8 mouse cellular contexts compared by ENCODE assay signal in genomic region chr2:20894100-20894690, GRCm38 (mm10).
DNase-seq lines count a peak whose midpoint lies in the region; ATAC-seq and TF ChIP-seq lines count a peak whose summit lies in the region.

No protein-coding gene starts in this region.

- peak; percentile 16 for DNase-seq in thymus, adult 2 months
- DNase-seq in thymus, adult 18-20 months, result no peak
- DNase-seq in cerebellum, postnatal 14 days, result peak; percentile 65 to 72
- DNase-seq in heart, postnatal 0 days (ENCODE audit: low spot score), result peak; percentile 57
- DNase-seq in liver, embryonic 13.5 days, result peak; percentile 10
- no peak for DNase-seq in frontal cortex, postnatal 14 days (ENCODE audit: low spot score in 2 of 2)

- TF ChIP-seq CTCF in thymus, adult 2 months (IDR thresholded peaks at IDR 0.05; ENCODE audit: borderline replicate concordance, control insufficient read depth, extremely low read depth, insufficient read depth, low read length, poor library complexity), result no peak
- TF ChIP-seq CTCF in heart, postnatal 0 days (IDR thresholded peaks at IDR 0.05; ENCODE audit: low read depth), result peak; percentile 48

- peak; percentile 55 for ATAC-seq in heart, postnatal 0 days (ENCODE audit: insufficient read depth, low read depth)
- no peak for ATAC-seq in liver, embryonic 13.5 days (ENCODE audit: low read depth)
- peak; percentile 52; the same call in 1 of the 2 replicates for ATAC-seq in neural tube, embryonic 12.5 days (ENCODE audit: low FRiP score, low read depth)
- no peak for ATAC-seq in erythroblast, adult 5-6 weeks (replicated peaks; ENCODE audit: low FRiP score, poor library complexity, severe bottlenecking)

- no peak overlapping the region for H3K4me2 ChIP-seq in heart, postnatal 0 days (ENCODE audit: low read depth, low read length)
- no peak overlapping the region for H3K4me2 ChIP-seq in liver, embryonic 13.5 days
- H3K4me2 ChIP-seq in neural tube, embryonic 12.5 days (replicated peaks), result no peak overlapping the region

- H3K36me3 ChIP-seq in thymus, adult 2 months (ENCODE audit: control insufficient read depth, insufficient read depth, low read length), result no peaks in the 10 kb centered on the region
- 0 out of 2 replicates have a peak, but pooled peaks cover 5% of the 10 kb centered on the region for H3K36me3 ChIP-seq in heart, postnatal 0 days (replicated peaks; ENCODE audit: control insufficient read depth, insufficient read depth, low read length)
- peaks cover 4% of the 10 kb centered on the region; the same call in 1 of the 2 replicates for H3K36me3 ChIP-seq in liver, embryonic 13.5 days
- no peaks in the 10 kb centered on the region for H3K36me3 ChIP-seq in neural tube, embryonic 12.5 days

- TF ChIP-seq POLR2A in thymus, adult 2 months (IDR thresholded peaks at IDR 0.05; ENCODE audit: control insufficient read depth, extremely low read depth, insufficient read depth, low read length, poor library complexity), result no peak

- H3K27ac ChIP-seq in thymus, adult 2 months (ENCODE audit: control insufficient read depth, insufficient read depth, low read length), result no peak overlapping the region
- no peak overlapping the region for H3K27ac ChIP-seq in heart, postnatal 0 days (ENCODE audit: low read depth)
- H3K27ac ChIP-seq in liver, embryonic 13.5 days, result no peak overlapping the region
- no peak overlapping the region for H3K27ac ChIP-seq in neural tube, embryonic 12.5 days

- no peak for TF ChIP-seq EP300 in heart, postnatal 0 days (IDR thresholded peaks at IDR 0.05; ENCODE audit: low read depth)

- no peaks in the 10 kb centered on the region for H3K27me3 ChIP-seq in thymus, adult 2 months (ENCODE audit: control insufficient read depth, insufficient read depth, low read length)
- no peaks in the 10 kb centered on the region for H3K27me3 ChIP-seq in heart, postnatal 0 days (ENCODE audit: control insufficient read depth, insufficient read depth, low read length)
- no peaks in the 10 kb centered on the region for H3K27me3 ChIP-seq in liver, embryonic 13.5 days
- no peaks in the 10 kb centered on the region for H3K27me3 ChIP-seq in neural tube, embryonic 12.5 days (replicated peaks)

- no peaks in the 10 kb centered on the region for H3K9me3 ChIP-seq in heart, postnatal 0 days (replicated peaks; ENCODE audit: control insufficient read depth, low read length)
- no peaks in the 10 kb centered on the region for H3K9me3 ChIP-seq in liver, embryonic 13.5 days (replicated peaks)
- no peaks in the 10 kb centered on the region for H3K9me3 ChIP-seq in neural tube, embryonic 12.5 days

- no peak overlapping the region for H3K9ac ChIP-seq in heart, postnatal 0 days (replicated peaks; ENCODE audit: low read depth, low read length)
- H3K9ac ChIP-seq in liver, embryonic 13.5 days, result no peak overlapping the region
- no peak overlapping the region for H3K9ac ChIP-seq in neural tube, embryonic 12.5 days

- H3K4me1 ChIP-seq in thymus, adult 2 months (replicated peaks; ENCODE audit: control insufficient read depth, insufficient read depth, low read length), result no peaks in the 10 kb centered on the region
- peaks cover 10% of the 10 kb centered on the region; the same call in 1 of the 2 replicates for H3K4me1 ChIP-seq in heart, postnatal 0 days (ENCODE audit: control insufficient read depth, insufficient read depth)
- peaks cover 5% of the 10 kb centered on the region for H3K4me1 ChIP-seq in liver, embryonic 13.5 days (replicated peaks)
- H3K4me1 ChIP-seq in neural tube, embryonic 12.5 days, result peaks cover 3% of the 10 kb centered on the region; the same call in 1 of the 2 replicates

- no peak overlapping the region for H3K4me3 ChIP-seq in thymus, adult 2 months (ENCODE audit: control insufficient read depth, insufficient read depth, low read length)
- H3K4me3 ChIP-seq in heart, postnatal 0 days (ENCODE audit: low read depth, low read length), result no peak overlapping the region
- H3K4me3 ChIP-seq in liver, embryonic 13.5 days (replicated peaks), result no peak overlapping the region
- no peak overlapping the region for H3K4me3 ChIP-seq in neural tube, embryonic 12.5 days

- 60% methylated on average over 5 of the region's 5 CpGs for WGBS in thymus, adult 2 months
- WGBS in heart, postnatal 0 days, result 35% methylated on average over 5 of the region's 5 CpGs
- 29% methylated on average over 5 of the region's 5 CpGs for WGBS in liver, embryonic 13.5 days (ENCODE audit: insufficient replicate concordance)
- 51% methylated on average over 5 of the region's 5 CpGs for WGBS in neural tube, embryonic 12.5 days

Comparison
In these comparisons a context has a peak if more than half of its experiments do, and no peak if none do; other contexts are left out.
1. DNase-seq: peak in thymus, adult 2 months (single experiment), cerebellum, postnatal 14 days (2 of 2), heart, postnatal 0 days (single experiment) and liver, embryonic 13.5 days (single experiment); none in thymus, adult 18-20 months (0 of 2) and frontal cortex, postnatal 14 days (0 of 2).
2. ATAC-seq: peak in heart, postnatal 0 days (single experiment) and neural tube, embryonic 12.5 days (single experiment); none in liver, embryonic 13.5 days (single experiment) and erythroblast, adult 5-6 weeks (single experiment).